Mouse (Mus musculus) E14TG2a.4 (cell line): ENCODE data around the gene Gm5800.

Experiments
- CTCF ChIP-seq: conservative IDR thresholded peaks from 2 replicates; pipeline ENCODE4 v1.5.1; 2014; ENCODE audit warnings: low read length
- NANOG ChIP-seq: IDR thresholded peaks from 2 replicates; pipeline ENCODE4 v1.6.1; 2014; ENCODE audit warnings: borderline replicate concordance, low read length, mixed read lengths
- POU5F1 ChIP-seq: IDR thresholded peaks from 2 replicates; pipeline ENCODE4 v1.6.1; 2014; ENCODE audit warnings: low read length, borderline replicate concordance

DNA sequence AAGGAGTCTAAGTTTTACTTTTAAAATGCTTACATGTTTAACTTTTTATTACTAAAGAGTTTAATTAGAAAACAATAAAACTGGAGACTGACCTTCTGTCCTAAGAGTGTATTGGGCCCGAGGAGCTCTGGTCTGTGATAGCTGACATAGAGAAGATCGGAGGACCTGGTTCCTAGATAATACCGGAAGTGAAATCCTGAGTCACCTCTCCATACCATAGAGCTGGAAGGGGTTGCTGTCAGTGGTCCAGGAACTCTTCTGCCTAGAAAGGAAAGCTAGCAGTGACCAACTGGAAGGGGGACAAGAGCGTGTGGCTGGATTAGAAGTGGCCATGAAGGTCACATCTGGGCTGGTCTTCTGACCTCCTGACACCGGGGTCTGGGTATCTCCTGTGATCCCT lies 39.7 kb downstream of the Gm5800 start:
- TF ChIP-seq CTCF (no peak), POU5F1 (no peak), NANOG (no peak)
